Mouse (Mus musculus) embryo, embryonic 10 days (tissue): ENCODE measurements around the gene Atg4d.
"Not testable (repeated sequence)": the region's sequence is repeated elsewhere in the genome, so short reads cannot be mapped to it uniquely, and the experiment has no call there.

ENCODE experiments used
- DNase-seq: peaks from one replicate; pipeline ENCODE4 v3.0.0-alpha.2; 2015; ENCODE audit warnings: low spot score

The Atg4d gene

DNA sequence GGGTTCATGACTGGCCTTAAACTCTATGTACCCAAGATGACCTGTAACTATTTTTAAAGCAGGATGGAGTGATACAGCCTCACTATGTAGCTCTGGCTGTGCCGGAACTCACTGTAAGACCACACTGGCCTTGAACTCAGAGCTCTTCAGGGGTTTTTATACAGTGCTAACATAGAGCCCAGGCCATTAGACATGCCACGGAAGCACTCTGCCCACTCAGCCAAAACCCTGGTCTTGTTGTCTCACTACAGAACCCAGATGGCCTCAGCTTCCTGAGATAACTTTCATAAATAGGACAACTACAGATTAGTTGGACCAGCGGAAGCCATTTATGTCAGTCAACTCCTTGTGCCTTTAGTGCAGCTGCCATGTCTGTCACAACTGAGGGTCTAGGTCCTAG, 9.2 kb downstream of the Atg4d start:
- no peak for DNase-seq

- DNase-seq: no peak
Observed at GRCm38 (mm10) chr9:21275013-21275710, 10.1 kb downstream of the Atg4d start.

- no peak for DNase-seq
Observed at GRCm38 (mm10) chr9:21275727-21276126, 10.6 kb downstream of the Atg4d start.

- no peak for DNase-seq
Observed at GRCm38 (mm10) chr9:21276307-21276706, 11.2 kb downstream of the Atg4d start.

DNA sequence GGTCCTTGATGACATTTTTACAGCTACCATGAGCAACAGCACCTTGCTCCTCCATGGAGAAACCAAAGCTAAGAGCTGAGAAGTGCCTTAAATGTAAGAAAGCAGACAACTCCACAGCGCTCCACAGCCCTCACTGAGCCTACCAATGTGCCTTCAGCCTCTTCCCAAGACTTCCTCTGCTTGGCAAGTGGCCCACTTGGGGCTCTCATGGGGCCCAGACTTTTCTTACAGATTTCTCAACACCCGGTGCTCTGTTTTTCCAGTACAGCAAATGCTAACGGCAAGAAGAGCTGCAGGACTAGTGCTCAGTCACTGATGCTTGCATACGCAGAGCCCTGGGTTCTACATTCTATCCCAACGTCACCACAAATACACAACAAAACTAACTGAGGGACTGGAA, 12.7 kb downstream of the Atg4d start:
- no peak for DNase-seq

DNA sequence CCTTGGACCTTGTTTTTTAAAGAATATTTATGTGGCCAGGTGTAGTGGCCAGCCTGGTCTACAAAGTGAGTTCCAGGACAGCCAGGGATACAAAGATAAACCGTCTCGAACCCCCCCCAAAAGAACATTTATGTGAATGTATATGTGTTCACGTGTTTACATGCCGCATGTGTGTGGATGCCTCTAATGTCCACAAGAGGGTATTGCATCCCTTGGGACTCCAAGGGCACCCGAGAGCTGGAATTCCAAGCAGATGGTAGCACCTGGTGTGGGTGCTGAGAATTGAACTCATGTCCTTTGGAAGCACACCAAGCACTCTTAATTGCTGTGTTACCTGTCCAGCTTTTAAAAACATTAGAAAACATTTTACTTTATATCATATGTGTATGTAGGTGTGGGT, 18.5 kb downstream of the Atg4d start:
- DNase-seq: no peak

DNA sequence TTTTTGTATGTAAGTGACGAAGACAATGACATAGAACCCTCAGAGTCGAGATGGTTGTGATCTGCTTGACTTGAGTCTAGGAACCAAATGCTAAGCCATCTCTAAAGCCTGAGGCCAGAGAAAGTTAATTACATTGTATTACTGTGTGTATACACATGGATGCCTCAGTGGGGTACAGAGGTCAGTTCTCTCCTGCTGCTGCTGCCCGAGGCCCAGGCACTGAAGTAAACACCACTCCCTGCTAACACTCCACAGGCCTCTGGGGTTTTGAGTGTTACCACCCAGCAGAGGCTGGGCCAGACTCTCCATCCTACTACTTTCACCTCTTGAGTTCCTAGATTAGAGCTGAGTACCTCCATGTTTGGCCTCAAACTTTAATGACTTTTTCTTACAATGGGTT, 18.9 kb downstream of the Atg4d start:
- no peak for DNase-seq

DNA sequence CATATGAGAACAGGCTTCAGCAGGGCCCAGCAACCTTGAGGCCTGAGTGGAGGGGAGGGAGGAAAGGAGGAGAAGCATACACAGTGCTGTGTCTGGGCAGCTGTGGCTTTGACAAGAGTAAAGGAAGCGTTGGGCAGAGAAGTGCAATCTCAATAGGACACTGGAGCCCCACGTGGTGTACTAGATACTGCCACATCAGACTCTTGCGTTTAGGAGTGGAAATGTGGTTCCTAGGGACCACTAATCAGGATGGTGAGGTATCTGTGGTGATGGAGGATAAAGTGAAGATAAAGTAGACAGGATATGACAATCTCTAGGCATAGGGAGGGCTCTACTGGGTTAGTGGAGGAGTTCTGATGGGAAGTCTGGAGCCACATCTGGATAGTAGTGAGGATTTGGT, 21.7 kb downstream of the Atg4d start:
- DNase-seq: no peak

- peak; percentile 98 for DNase-seq
Observed at GRCm38 (mm10) chr9:21287571-21288402, 22.7 kb downstream of the Atg4d start, which contains the start of gene Kri1. Gene Kri1, minus strand, starts transcription at chr9:21287969.

GRCm38 (mm10) chr9:21288404-21289336, 23.6 kb downstream of the Atg4d start:
- no peak for DNase-seq

- no peak for DNase-seq
Observed at GRCm38 (mm10) chr9:21289337-21289671, 24.2 kb downstream of the Atg4d start.

- DNase-seq: no peak
Observed at GRCm38 (mm10) chr9:21290589-21290988, 25.5 kb downstream of the Atg4d start.

- peak; percentile 100 for DNase-seq
Observed at GRCm38 (mm10) chr9:21291022-21291787, 26.1 kb downstream of the Atg4d start, which contains the start of gene Cdkn2d. Gene Cdkn2d, minus strand, starts transcription at chr9:21291407.

GRCm38 (mm10) chr9:21291868-21292267, 26.8 kb downstream of the Atg4d start:
- DNase-seq: not testable (repeated sequence)

GRCm38 (mm10) chr9:21292271-21292670, 27.2 kb downstream of the Atg4d start:
- DNase-seq: no peak

GRCm38 (mm10) chr9:21299014-21299413, 33.9 kb downstream of the Atg4d start:
- DNase-seq: no peak

DNA sequence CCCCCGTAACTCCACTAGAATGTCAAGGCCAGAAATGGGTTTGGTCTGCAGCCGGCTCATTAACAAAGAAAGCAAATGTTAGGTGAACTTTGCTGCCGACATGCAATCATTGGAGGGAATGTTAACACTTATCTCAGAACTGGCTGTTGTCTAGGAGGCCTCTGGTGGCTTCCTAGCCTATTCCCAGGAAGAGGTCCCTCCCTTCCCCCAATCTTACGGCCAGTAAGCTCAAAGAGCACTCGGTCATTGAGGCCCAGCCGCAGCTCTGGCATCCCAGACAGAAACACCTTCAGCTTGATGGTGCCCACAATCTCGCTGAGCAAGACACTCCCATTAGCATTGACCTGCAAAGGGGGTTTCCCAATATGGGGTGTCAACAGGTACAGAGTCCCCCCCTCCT, 40.0 kb downstream of the Atg4d start:
- DNase-seq: no peak

GRCm38 (mm10) chr9:21309150-21309741, 44.2 kb downstream of the Atg4d start:
- DNase-seq: no peak

GRCm38 (mm10) chr9:21311695-21312094, 46.6 kb downstream of the Atg4d start:
- DNase-seq: no peak

DNA sequence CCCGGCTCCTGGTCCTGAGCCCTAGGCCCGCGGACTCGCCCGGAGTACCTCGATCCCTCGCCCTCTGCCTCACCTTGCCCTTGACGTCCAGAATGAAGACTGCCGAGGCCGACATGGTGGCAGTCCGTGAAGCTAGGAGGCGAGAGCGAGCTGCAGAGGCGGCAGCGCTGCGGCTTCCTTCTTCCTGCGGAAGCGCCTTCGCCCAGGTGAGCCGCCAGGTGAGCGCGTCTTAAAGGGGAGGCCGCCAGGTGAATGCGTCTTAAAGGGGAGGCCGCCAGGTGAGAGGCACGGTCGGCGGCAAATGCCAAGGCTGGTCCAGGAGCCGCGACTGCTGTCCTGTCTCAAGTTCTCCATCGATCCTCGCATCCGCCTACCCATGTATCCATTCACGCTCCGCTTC, 47.0 kb downstream of the Atg4d start, which contains the start of gene Ap1m2:
Gene Ap1m2, minus strand, starts transcription at position 204 of the 400 bp plus-strand sequence.
- DNase-seq: peak; percentile 45

- DNase-seq: peak; percentile 90
Observed at GRCm38 (mm10) chr9:21313394-21313793, 48.3 kb downstream of the Atg4d start.
